Mouse (Mus musculus) ES-Bruce4 (cell line): Measurements from ENCODE around the gene Tenm3. TPM values are rescaled to one million over a fixed set of nuclear protein-coding genes. Genes with fewer than 3 reads are reported as not detected.

Experiments used
- H3K27ac ChIP-seq: 2 replicates; pipeline ENCODE4 v1.5.1; 2012; ENCODE audit warnings: low read length, inconsistent platforms; ENCODE audit not compliant: insufficient read depth
- H3K27me3 ChIP-seq: 2 replicates; pipeline ENCODE4 v1.6.1; 2012; ENCODE audit warnings: mild to moderate bottlenecking, low read length, inconsistent platforms; ENCODE audit not compliant: control insufficient read depth, poor library complexity, insufficient read depth, severe bottlenecking
- H3K36me3 ChIP-seq: 2 replicates; pipeline ENCODE4 v1.6.1; 2012; ENCODE audit warnings: inconsistent platforms, mild to moderate bottlenecking, low read length, moderate library complexity; ENCODE audit not compliant: control insufficient read depth, poor library complexity, insufficient read depth, severe bottlenecking
- H3K4me1 ChIP-seq: one replicate; pipeline ENCODE4 v1.8.1; 2011; ENCODE audit warnings: low read length; ENCODE audit not compliant: control insufficient read depth, insufficient read depth
- H3K4me3 ChIP-seq: 2 replicates; pipeline ENCODE4 v1.5.1; 2011; ENCODE audit warnings: low read depth, mild to moderate bottlenecking, low read length
- H3K9ac ChIP-seq: 2 replicates; pipeline ENCODE4 v1.6.1; 2012; ENCODE audit warnings: low read depth, mild to moderate bottlenecking, inconsistent platforms; ENCODE audit not compliant: poor library complexity, severe bottlenecking
- H3K9me3 ChIP-seq: replicated peaks from 2 replicates; pipeline ENCODE4 v1.6.1; 2012; ENCODE audit warnings: mild to moderate bottlenecking, low read length, inconsistent platforms; ENCODE audit not compliant: control insufficient read depth, poor library complexity, insufficient read depth, severe bottlenecking
- CTCF ChIP-seq: IDR thresholded peaks from one replicate; pipeline ENCODE4 v1.8.1; 2011; ENCODE audit warnings: low read depth, low read length
- EP300 ChIP-seq: IDR thresholded peaks from 2 replicates; pipeline ENCODE4 v1.6.1; 2011; ENCODE audit warnings: low read depth, low read length; ENCODE audit not compliant: insufficient read depth
- POLR2A ChIP-seq: IDR thresholded peaks from one replicate; pipeline ENCODE4 v1.8.1; 2011; ENCODE audit warnings: low read length; ENCODE audit not compliant: insufficient read depth
- polyA plus RNA-seq: library from polyadenylated mRNA; stranded (reverse); fragments of >200 nt; gene quantifications from 2 replicates; pipeline ENCODE4 v1.2.4, GENCODE M21; 2011; ENCODE audit warnings: low read depth; ENCODE audit not compliant: missing spikeins, insufficient read depth, insufficient read length

Tenm3 gene
- polyA plus RNA-seq, 1 experiment = 19.2 TPM

GRCm38 (mm10) chr8:48850223-48851010 is 6.7 kb upstream of the Tenm3 start:
- H3K4me3 ChIP-seq = no peak overlapping the region
- peaks cover 6% of the 10 kb centered on the region; the same call in 1 of the 2 replicates for H3K27me3 ChIP-seq
- no peak for TF ChIP-seq EP300
- no peak for TF ChIP-seq CTCF
- TF ChIP-seq POLR2A = no peak
- H3K27ac ChIP-seq = no peak overlapping the region
- H3K9ac ChIP-seq = no peak overlapping the region
- no peaks in the 10 kb centered on the region for H3K36me3 ChIP-seq
- no peaks in the 10 kb centered on the region for H3K4me1 ChIP-seq
- H3K9me3 ChIP-seq = no peaks in the 10 kb centered on the region

GRCm38 (mm10) chr8:48849091-48849616 is 5.4 kb upstream of the Tenm3 start:
- Histone ChIP-seq H3K27ac (no peak overlapping the region), H3K9ac (no peak overlapping the region), H3K4me1 (no peaks in the 10 kb centered on the region), H3K27me3 (peaks cover 17% of the 10 kb centered on the region), H3K9me3 (no peaks in the 10 kb centered on the region), H3K4me3 (no peak overlapping the region), H3K36me3 (no peaks in the 10 kb centered on the region)
- TF ChIP-seq EP300 (no peak), POLR2A (no peak), CTCF (no peak)

GRCm38 (mm10) chr8:48844961-48845360 is 1.2 kb upstream of the Tenm3 start:
- Histone ChIP-seq H3K4me1 (no peaks in the 10 kb centered on the region), H3K27ac (no peak overlapping the region), H3K36me3 (no peaks in the 10 kb centered on the region), H3K9ac (no peak overlapping the region), H3K27me3 (peaks cover 35% of the 10 kb centered on the region), H3K9me3 (0 out of 2 replicates have a peak, but pooled peaks cover 4% of the 10 kb centered on the region), H3K4me3 (no peak overlapping the region)
- no peak for TF ChIP-seq EP300
- no peak for TF ChIP-seq CTCF

- TF ChIP-seq EP300 (no peak), POLR2A (no peak), CTCF (no peak)
- Histone ChIP-seq H3K27ac (no peak overlapping the region), H3K9me3 (peaks cover 8% of the 10 kb centered on the region), H3K4me3 (0 out of 2 replicates have a peak overlapping the region, but pooled peaks have one; percentile 100), H3K36me3 (no peaks in the 10 kb centered on the region), H3K27me3 (peaks cover 35% of the 10 kb centered on the region), H3K9ac (no peak overlapping the region), H3K4me1 (no peaks in the 10 kb centered on the region)
These were observed 687 bp upstream of the Tenm3 start for GRCm38 (mm10) chr8:48844370-48844905.

- H3K36me3 ChIP-seq = no peaks in the 10 kb centered on the region
- H3K27me3 ChIP-seq = peaks cover 35% of the 10 kb centered on the region
- H3K27ac ChIP-seq = no peak overlapping the region
- H3K4me1 ChIP-seq = no peaks in the 10 kb centered on the region
- H3K9me3 ChIP-seq = peaks cover 9% of the 10 kb centered on the region
- H3K9ac ChIP-seq = peak overlapping the region; percentile 50
- no peak for TF ChIP-seq CTCF
- TF ChIP-seq EP300 = no peak
- no peak for TF ChIP-seq POLR2A
- H3K4me3 ChIP-seq = peak overlapping the region; percentile 100
These were observed 490 bp downstream of the Tenm3 start for GRCm38 (mm10) chr8:48842991-48843930.
